Mouse (Mus musculus): ENCODE measurements around the gene Sulf2. TPM values are rescaled to one million over a fixed set of nuclear protein-coding genes. Genes with fewer than 3 reads are reported as not detected.

Gene Sulf2
- total and polyA plus RNA-seq, 3 experiments: not detected

- in situ Hi-C loops (cut with MboI; ENCODE audit: low pct_ligation_motif_present, low pct_unique_long_range_greater_than_20kb, low sequenced_read_pairs) (no loop called here), dilution Hi-C loops (cut with MboI; ENCODE audit: extremely low pct_ligation_motif_present, extremely low pct_unique_long_range_greater_than_20kb, low sequenced_read_pairs) (no loop called here)
- Histone ChIP-seq H3K36me3 (replicated peaks in 1 of 2; ENCODE audit: control insufficient read depth in 1 of 2, insufficient read depth in 1 of 2, low read length in 1 of 2) (no peaks in the 10 kb centered on the region), H3K9ac (ENCODE audit: insufficient read depth, low read depth) (no peak overlapping the region), H3K9me3 (replicated peaks; ENCODE audit: low read length) (no peaks in the 10 kb centered on the region), H3K27me3 (replicated peaks) (peaks cover 18% of the 10 kb centered on the region), H3K79me2 (replicated peaks; ENCODE audit: control insufficient read depth, extremely low read depth, insufficient read depth, poor library complexity, severe bottlenecking) (no peaks in the 10 kb centered on the region), H3K27ac (ENCODE audit: insufficient read depth, low read depth) (no peak overlapping the region), H3K4me1 (ENCODE audit: control insufficient read depth in 1 of 2, insufficient read depth in 2 of 2) (peaks cover 7 to 14% of the 10 kb centered on the region in 2 experiments), H3K4me3 (replicated peaks in 1 of 3; ENCODE audit: low read depth in 2 of 3, low read length in 2 of 3, poor library complexity in 1 of 3) (no peak overlapping the region), H3K4me2 (ENCODE audit: insufficient read depth, low read depth, poor library complexity, severe bottlenecking) (no peak overlapping the region)
- 0 out of 2 replicates have a peak, but pooled peaks have one; percentile 3 for TF ChIP-seq BHLHE40 (IDR thresholded peaks at IDR 0.05; ENCODE audit: low read depth, low read length)
- TF ChIP-seq E2F4 (IDR thresholded peaks at IDR 0.05; ENCODE audit: insufficient replicate concordance, low read depth, low read length): no peak
- DNase-seq (ENCODE audit: extremely low read depth): no peak
Measured at GRCm38 (mm10) chr2:166116704-166117103, 38.8 kb downstream of the Sulf2 start.

GRCm38 (mm10) chr2:166116278-166116608 is 39.2 kb downstream of the Sulf2 start:
- Histone ChIP-seq H3K9me3 (replicated peaks; ENCODE audit: low read length) (no peaks in the 10 kb centered on the region), H3K4me3 (replicated peaks in 1 of 3; ENCODE audit: low read depth in 2 of 3, low read length in 2 of 3, poor library complexity in 1 of 3) (no peak overlapping the region), H3K9ac (ENCODE audit: insufficient read depth, low read depth) (no peak overlapping the region), H3K27me3 (replicated peaks) (peaks cover 16% of the 10 kb centered on the region), H3K79me2 (replicated peaks; ENCODE audit: control insufficient read depth, extremely low read depth, insufficient read depth, poor library complexity, severe bottlenecking) (no peaks in the 10 kb centered on the region), H3K4me1 (ENCODE audit: control insufficient read depth in 1 of 2, insufficient read depth in 2 of 2) (peaks cover 7 to 14% of the 10 kb centered on the region in 2 experiments), H3K27ac (ENCODE audit: insufficient read depth, low read depth) (no peak overlapping the region), H3K36me3 (replicated peaks in 1 of 2; ENCODE audit: control insufficient read depth in 1 of 2, insufficient read depth in 1 of 2, low read length in 1 of 2) (no peaks in the 10 kb centered on the region), H3K4me2 (ENCODE audit: insufficient read depth, low read depth, poor library complexity, severe bottlenecking) (no peak overlapping the region)
- TF ChIP-seq USF2 (conservative IDR thresholded peaks at IDR 0.05; ENCODE audit: low read depth, low read length) (no peak), BHLHE40 (IDR thresholded peaks at IDR 0.05; ENCODE audit: low read depth, low read length) (0 out of 2 replicates have a peak, but pooled peaks have one; percentile 6)
- in situ Hi-C loops (cut with MboI; ENCODE audit: low pct_ligation_motif_present, low pct_unique_long_range_greater_than_20kb, low sequenced_read_pairs) (no loop called here), dilution Hi-C loops (cut with MboI; ENCODE audit: extremely low pct_ligation_motif_present, extremely low pct_unique_long_range_greater_than_20kb, low sequenced_read_pairs) (no loop called here)
- no peak for DNase-seq (ENCODE audit: extremely low read depth)

GRCm38 (mm10) chr2:166115571-166116277 is 39.7 kb downstream of the Sulf2 start:
- TF ChIP-seq MYC (IDR thresholded peaks at IDR 0.05; ENCODE audit: low read depth, low read length): no peak
- TF ChIP-seq SIN3A (IDR thresholded peaks at IDR 0.05; ENCODE audit: low read length): no peak
- no peak for TF ChIP-seq MAZ (IDR thresholded peaks at IDR 0.05; ENCODE audit: low read depth, low read length)
- TF ChIP-seq MEF2A (IDR thresholded peaks at IDR 0.05; ENCODE audit: borderline replicate concordance, low read depth, low read length): no peak
- TF ChIP-seq JUND (conservative IDR thresholded peaks at IDR 0.05; ENCODE audit: low read depth, low read length): no peak
- TF ChIP-seq ETS1 (conservative IDR thresholded peaks at IDR 0.05; ENCODE audit: low read depth, low read length): no peak
- TF ChIP-seq NRF1 (IDR thresholded peaks at IDR 0.05; ENCODE audit: low read depth, low read length): no peak
- no peak for TF ChIP-seq TCF12 (IDR thresholded peaks at IDR 0.05; ENCODE audit: low read depth, low read length)
- TF ChIP-seq HCFC1 (IDR thresholded peaks at IDR 0.05; ENCODE audit: low read depth, low read length): no peak
- TF ChIP-seq CHD2 (IDR thresholded peaks at IDR 0.05; ENCODE audit: low read length): no peak
- TF ChIP-seq POLR2A (IDR thresholded peaks at IDR 0.05; ENCODE audit: low read depth, low read length): no peak
- TF ChIP-seq ELF1 (IDR thresholded peaks at IDR 0.05; ENCODE audit: low read depth, low read length): no peak
- TF ChIP-seq ZKSCAN1 (IDR thresholded peaks at IDR 0.05; ENCODE audit: borderline replicate concordance, low read depth, low read length): no peak
- no peak for TF ChIP-seq GABPA (IDR thresholded peaks at IDR 0.05; ENCODE audit: insufficient replicate concordance, low read depth, low read length)
- TF ChIP-seq RAD21 (IDR thresholded peaks at IDR 0.05; ENCODE audit: low read depth, low read length): no peak
- TF ChIP-seq MXI1 (IDR thresholded peaks at IDR 0.05; ENCODE audit: low read depth, low read length): no peak
- no peak for TF ChIP-seq USF2 (conservative IDR thresholded peaks at IDR 0.05; ENCODE audit: low read depth, low read length)
- no peak overlapping the region for H3K4me2 ChIP-seq (ENCODE audit: insufficient read depth, low read depth, poor library complexity, severe bottlenecking)
- no peak overlapping the region for H3K9ac ChIP-seq (ENCODE audit: insufficient read depth, low read depth)
- H3K9me3 ChIP-seq (replicated peaks; ENCODE audit: low read length): no peaks in the 10 kb centered on the region
- DNase-seq (ENCODE audit: extremely low read depth): no peak
- no peak overlapping the region for H3K4me3 ChIP-seq (replicated peaks in 1 of 3; ENCODE audit: low read depth in 2 of 3, low read length in 2 of 3, poor library complexity in 1 of 3)
- no peaks in the 10 kb centered on the region for H3K36me3 ChIP-seq (replicated peaks in 1 of 2; ENCODE audit: control insufficient read depth in 1 of 2, insufficient read depth in 1 of 2, low read length in 1 of 2)
- H3K27ac ChIP-seq (ENCODE audit: insufficient read depth, low read depth): no peak overlapping the region
- dilution Hi-C loops (cut with MboI; ENCODE audit: extremely low pct_ligation_motif_present, extremely low pct_unique_long_range_greater_than_20kb, low sequenced_read_pairs): no loop called here
- peaks cover 15% of the 10 kb centered on the region for H3K27me3 ChIP-seq (replicated peaks)
- in situ Hi-C loops (cut with MboI; ENCODE audit: low pct_ligation_motif_present, low pct_unique_long_range_greater_than_20kb, low sequenced_read_pairs): no loop called here
- no peaks in the 10 kb centered on the region for H3K79me2 ChIP-seq (replicated peaks; ENCODE audit: control insufficient read depth, extremely low read depth, insufficient read depth, poor library complexity, severe bottlenecking)
- H3K4me1 ChIP-seq (ENCODE audit: control insufficient read depth in 1 of 2, insufficient read depth in 2 of 2): peaks cover 7 to 14% of the 10 kb centered on the region in 2 experiments
